Mouse (Mus musculus): Measurements from ENCODE around the gene Creb5.

GRCm38 (mm10) chr6:53429891-53430290 lies 142.8 kb downstream of the Creb5 start:
- TF ChIP-seq CTCF (IDR thresholded peaks at IDR 0.05) (no peak), EP300 (IDR thresholded peaks at IDR 0.05) (no peak)

Measured in lung, postnatal 0 days (tissue).